Mouse (Mus musculus) small intestine, adult 2 months (tissue): Measurements from ENCODE around the gene Lrp11. TPM values are rescaled to one million over a fixed set of nuclear protein-coding genes. Genes with fewer than 3 reads are reported as not detected.

ENCODE experiments used
- H3K27ac ChIP-seq: fragments of 200-500 bp; 2 replicates; pipeline ENCODE4 v1.5.1; 2012; ENCODE audit warnings: low read depth, low read length, control low read depth, inconsistent platforms; ENCODE audit not compliant: insufficient read depth
- H3K27me3 ChIP-seq: fragments of 200-500 bp; 2 replicates; pipeline ENCODE4 v1.6.1; 2012; ENCODE audit warnings: mild to moderate bottlenecking, moderate library complexity, low read length, inconsistent platforms; ENCODE audit not compliant: control insufficient read depth, insufficient read depth
- H3K36me3 ChIP-seq: fragments of 200-500 bp; 2 replicates; pipeline ENCODE4 v1.6.1; 2012; ENCODE audit warnings: mild to moderate bottlenecking, low read length, control low read depth, inconsistent platforms; ENCODE audit not compliant: control insufficient read depth, insufficient read depth
- H3K4me1 ChIP-seq: fragments of 200-500 bp; 2 replicates; pipeline ENCODE4 v1.6.1; 2012; ENCODE audit warnings: low read length, inconsistent platforms, mixed read lengths; ENCODE audit not compliant: control insufficient read depth, insufficient read depth, insufficient read length
- H3K4me3 ChIP-seq: fragments of 200-500 bp; 2 replicates; pipeline ENCODE4 v1.5.1; 2012; ENCODE audit warnings: low read depth, mild to moderate bottlenecking, control low read depth, inconsistent platforms, low read length, moderate library complexity
- CTCF ChIP-seq: fragments of 200-500 bp; IDR thresholded peaks from 2 replicates; pipeline ENCODE4 v1.5.1; 2012; ENCODE audit warnings: low read depth, mild to moderate bottlenecking, control low read depth, inconsistent platforms, low read length, moderate library complexity, mixed read lengths; ENCODE audit not compliant: insufficient replicate concordance, insufficient read length; ENCODE audit errors: extremely low read depth
- POLR2A ChIP-seq: fragments of 200-500 bp; IDR thresholded peaks from 2 replicates; pipeline ENCODE4 v1.6.1; 2012; ENCODE audit warnings: low read depth, mild to moderate bottlenecking, control low read depth, inconsistent platforms, low read length, moderate library complexity
- WGBS: fragments of 180-500 bp; shearing (Covaris S2); methylation state at CpG from one replicate; pipeline ENCODE4 v1.1.7; 2018; 5-methylcytosine and 5-hydroxymethylcytosine counted together
- polyA plus RNA-seq: library from polyadenylated mRNA; depleted of rRNA; stranded (reverse); fragments of >200 nt; gene quantifications from 2 replicates; pipeline ENCODE4 v1.2.3, GENCODE M21; 2012

The Lrp11 gene
- polyA plus RNA-seq, 1 experiment, result 5.1 TPM

DNA sequence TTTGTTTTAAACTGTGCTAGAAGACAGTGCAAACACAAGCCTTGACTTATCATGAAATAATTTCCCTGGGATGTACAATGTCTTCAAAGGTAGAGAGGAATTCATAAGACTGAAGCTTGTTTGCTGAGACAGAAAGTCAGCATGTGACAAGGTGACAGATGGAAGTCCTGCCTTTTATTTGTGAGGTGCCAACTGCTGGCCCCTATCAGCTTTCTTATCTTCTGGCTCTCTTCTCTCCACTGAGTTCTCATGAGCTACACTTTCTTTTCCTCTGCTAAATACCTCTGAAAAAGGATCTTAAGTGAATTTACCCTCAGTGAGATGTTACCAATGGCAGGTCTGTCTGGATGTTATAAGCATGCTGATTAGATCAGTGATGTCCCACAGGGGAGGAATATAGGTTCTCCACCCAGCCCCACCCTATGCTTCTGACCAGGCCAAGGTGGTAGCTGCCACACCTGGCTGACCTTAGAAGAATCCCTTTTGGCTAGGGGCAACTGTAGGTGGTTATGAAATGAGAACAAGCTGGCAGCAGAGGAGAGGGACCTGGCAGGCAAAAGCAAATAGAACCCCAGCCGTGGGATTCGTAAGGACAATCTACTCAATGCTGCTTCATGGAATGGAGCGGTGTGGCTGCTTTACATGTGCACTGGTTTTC lies 34.4 kb downstream of the Lrp11 start:
- H3K27me3 ChIP-seq, result no peaks in the 10 kb centered on the region
- no peak for TF ChIP-seq POLR2A
- TF ChIP-seq CTCF, result no peak
- 88% methylated on average over 3 of the region's 3 CpGs for WGBS
- H3K4me1 ChIP-seq, result no peaks in the 10 kb centered on the region
- no peak overlapping the region for H3K27ac ChIP-seq
- no peak overlapping the region for H3K4me3 ChIP-seq
- 0 out of 2 replicates have a peak, but pooled peaks cover 4% of the 10 kb centered on the region for H3K36me3 ChIP-seq

DNA sequence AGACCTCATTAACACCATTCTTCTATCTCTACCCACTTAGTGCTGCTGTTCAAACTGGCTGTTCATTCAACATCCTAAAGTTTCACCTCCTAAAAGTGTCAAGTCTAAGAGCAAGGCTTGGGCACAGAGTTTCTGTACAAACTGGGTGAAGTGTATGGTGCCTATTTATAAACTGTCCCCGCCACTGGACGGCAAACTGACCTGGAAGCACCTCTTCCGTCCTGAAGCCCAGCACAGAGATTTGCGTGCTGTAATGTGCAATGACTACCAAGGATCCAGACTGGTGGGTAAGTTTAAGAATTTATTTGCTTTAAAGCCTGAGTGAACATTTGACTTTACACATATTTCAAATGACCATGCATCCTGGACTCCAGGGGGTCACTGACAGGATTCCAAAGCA lies 39.5 kb downstream of the Lrp11 start:
- Histone ChIP-seq H3K36me3 (peaks cover 20% of the 10 kb centered on the region), H3K27ac (no peak overlapping the region), H3K4me3 (no peak overlapping the region), H3K4me1 (no peaks in the 10 kb centered on the region), H3K27me3 (no peaks in the 10 kb centered on the region)
- 94% methylated on average over 4 of the region's 4 CpGs for WGBS
- no peak for TF ChIP-seq POLR2A
- TF ChIP-seq CTCF, result no peak

DNA sequence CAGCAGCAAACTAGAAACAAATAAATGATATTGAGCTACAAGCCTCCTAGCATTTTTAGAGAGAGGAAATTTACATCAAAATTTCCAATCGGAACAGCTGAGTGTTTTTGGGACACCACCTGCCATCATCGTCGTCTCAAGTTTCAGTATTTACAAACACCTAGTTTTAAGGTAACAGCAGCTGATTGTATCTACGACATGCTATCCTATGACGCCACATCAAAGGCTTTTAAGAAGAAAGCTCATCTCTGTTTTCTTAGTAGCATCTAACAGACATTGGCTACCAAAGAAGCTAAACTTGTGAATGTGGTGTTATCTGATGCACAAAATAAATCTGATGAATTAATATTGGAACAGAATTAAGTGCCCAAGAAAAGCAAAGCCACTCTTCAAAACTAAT lies 40.7 kb downstream of the Lrp11 start:
- H3K27ac ChIP-seq, result no peak overlapping the region
- no peaks in the 10 kb centered on the region for H3K27me3 ChIP-seq
- no peak for TF ChIP-seq POLR2A
- TF ChIP-seq CTCF, result no peak
- 89% methylated on average over 5 of the region's 5 CpGs for WGBS
- H3K36me3 ChIP-seq, result peaks cover 20% of the 10 kb centered on the region
- no peaks in the 10 kb centered on the region for H3K4me1 ChIP-seq
- no peak overlapping the region for H3K4me3 ChIP-seq

DNA sequence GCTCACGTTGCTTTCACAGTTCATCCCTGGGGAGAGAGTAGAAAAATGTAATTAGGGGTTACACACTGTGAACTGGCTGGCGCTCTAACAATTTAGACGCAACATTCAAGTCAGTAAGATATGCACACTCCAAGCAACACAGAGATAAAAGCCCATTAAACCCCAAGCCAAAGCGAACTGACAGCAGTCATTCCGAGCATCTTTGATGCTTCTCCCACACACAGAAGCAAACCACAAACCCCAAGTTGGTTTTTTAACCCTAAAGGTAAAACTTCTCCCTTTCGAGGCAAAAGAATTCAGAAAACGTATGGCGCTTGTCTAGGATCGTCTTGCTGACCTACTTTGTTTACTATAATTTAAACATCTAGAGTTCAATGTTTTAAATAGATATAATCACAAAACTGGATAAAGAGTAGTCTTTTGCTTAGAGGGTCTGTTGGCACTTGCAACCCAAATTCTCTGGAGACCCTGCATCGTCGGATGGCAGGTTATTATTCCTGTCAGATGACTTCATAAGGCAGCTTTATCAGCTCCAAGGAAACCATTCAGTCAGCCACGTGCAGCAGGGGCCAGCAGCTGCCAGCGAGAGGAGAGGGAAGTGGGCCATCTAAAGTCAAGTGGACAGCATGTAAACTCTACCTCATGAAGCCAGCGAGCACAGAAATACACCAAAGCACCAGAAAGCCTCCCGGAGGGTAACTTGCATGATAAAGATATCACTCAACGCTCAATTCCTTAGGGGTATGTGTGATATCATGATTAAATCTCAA lies 41.5 kb downstream of the Lrp11 start:
- WGBS, result 72% methylated on average over 16 of the region's 16 CpGs
- H3K27me3 ChIP-seq, result no peaks in the 10 kb centered on the region
- peaks cover 20% of the 10 kb centered on the region for H3K36me3 ChIP-seq
- TF ChIP-seq POLR2A (no peak), CTCF (no peak)
- H3K4me3 ChIP-seq, result no peak overlapping the region
- no peaks in the 10 kb centered on the region for H3K4me1 ChIP-seq
- no peak overlapping the region for H3K27ac ChIP-seq

DNA sequence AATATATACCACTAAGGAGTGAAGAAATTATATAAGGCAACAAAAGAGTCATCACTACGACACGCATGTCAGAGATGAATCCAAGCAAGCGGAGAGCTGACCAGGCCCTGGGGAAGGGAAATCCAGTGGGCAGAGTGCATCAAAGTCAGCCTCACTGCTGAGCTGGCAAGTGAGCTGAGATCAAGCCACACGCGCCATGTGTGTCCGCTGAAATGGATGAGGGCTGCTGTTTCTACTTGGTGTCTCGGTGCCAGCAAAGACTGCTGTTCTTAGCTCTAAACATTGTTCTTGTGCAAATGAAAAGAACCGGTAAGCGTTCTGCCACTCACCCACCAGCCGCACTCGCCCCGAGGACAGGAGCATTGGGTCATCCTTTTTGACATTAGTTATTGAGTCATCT lies 50.8 kb downstream of the Lrp11 start:
- 98% methylated on average over 12 of the region's 12 CpGs for WGBS
- H3K27ac ChIP-seq, result no peak overlapping the region
- H3K27me3 ChIP-seq, result no peaks in the 10 kb centered on the region
- TF ChIP-seq CTCF (no peak), POLR2A (no peak)
- H3K4me3 ChIP-seq, result no peak overlapping the region
- H3K36me3 ChIP-seq, result peaks cover 48% of the 10 kb centered on the region
- H3K4me1 ChIP-seq, result no peaks in the 10 kb centered on the region

DNA sequence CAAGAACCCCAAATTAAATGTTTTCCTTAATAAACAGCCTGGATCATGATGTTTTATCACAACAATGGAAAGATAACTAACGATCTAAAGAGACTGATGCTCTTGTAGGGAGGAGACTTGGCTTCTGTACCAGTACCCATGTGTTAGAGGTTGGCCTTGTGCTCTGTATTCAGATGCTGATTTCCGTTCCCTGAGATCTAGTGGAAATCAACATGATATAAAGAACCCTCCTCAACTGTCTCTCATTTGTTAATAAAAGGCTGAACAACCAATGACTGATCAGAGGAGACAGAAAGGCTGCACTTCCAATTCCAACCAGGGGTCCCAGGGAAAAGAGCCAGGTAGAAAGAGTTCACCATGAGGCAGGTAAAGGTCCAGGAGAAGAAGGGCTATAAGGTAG lies 56.3 kb downstream of the Lrp11 start:
- no peak overlapping the region for H3K4me3 ChIP-seq
- TF ChIP-seq CTCF (no peak), POLR2A (no peak)
- H3K4me1 ChIP-seq, result no peaks in the 10 kb centered on the region
- no peaks in the 10 kb centered on the region for H3K27me3 ChIP-seq
- H3K27ac ChIP-seq, result no peak overlapping the region
- WGBS, result 81% methylated on average over 2 of the region's 2 CpGs
- H3K36me3 ChIP-seq, result peaks cover 39% of the 10 kb centered on the region

DNA sequence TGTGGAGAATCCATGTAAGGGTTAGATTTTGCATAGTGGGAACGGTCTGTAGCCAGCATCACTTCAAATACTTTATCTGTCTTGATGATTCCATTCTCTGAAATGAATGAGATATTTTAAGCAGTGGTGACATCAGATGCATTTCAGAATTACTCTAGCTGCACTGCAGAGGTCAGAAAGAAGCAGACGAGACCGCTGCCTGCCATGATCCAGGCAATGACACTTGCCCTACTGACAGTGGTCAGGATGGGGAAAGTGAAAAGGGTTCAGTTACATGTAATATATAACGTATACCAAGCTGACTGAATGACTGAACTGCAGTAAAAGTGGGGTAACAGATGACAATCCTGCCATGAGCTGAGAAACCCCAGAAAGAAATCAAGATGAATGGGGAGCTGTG lies 59.5 kb downstream of the Lrp11 start:
- Histone ChIP-seq H3K4me1 (no peaks in the 10 kb centered on the region), H3K36me3 (peaks cover 31% of the 10 kb centered on the region), H3K4me3 (no peak overlapping the region), H3K27me3 (no peaks in the 10 kb centered on the region), H3K27ac (no peak overlapping the region)
- WGBS, result 91% methylated on average over 4 of the region's 4 CpGs
- TF ChIP-seq POLR2A, result no peak
- no peak for TF ChIP-seq CTCF
